Mouse (Mus musculus): ENCODE data around the gene Rassf10. TPM values are rescaled to one million over a fixed set of nuclear protein-coding genes. Genes with fewer than 3 reads are reported as not detected.
A peak's percentile ranks its signal among the peaks of the same experiment; 100 is the strongest.

Rassf10 gene
- 0.41 and 0.56 TPM in 2 replicates for polyA plus RNA-seq (2012; rRNA removed)

DNA sequence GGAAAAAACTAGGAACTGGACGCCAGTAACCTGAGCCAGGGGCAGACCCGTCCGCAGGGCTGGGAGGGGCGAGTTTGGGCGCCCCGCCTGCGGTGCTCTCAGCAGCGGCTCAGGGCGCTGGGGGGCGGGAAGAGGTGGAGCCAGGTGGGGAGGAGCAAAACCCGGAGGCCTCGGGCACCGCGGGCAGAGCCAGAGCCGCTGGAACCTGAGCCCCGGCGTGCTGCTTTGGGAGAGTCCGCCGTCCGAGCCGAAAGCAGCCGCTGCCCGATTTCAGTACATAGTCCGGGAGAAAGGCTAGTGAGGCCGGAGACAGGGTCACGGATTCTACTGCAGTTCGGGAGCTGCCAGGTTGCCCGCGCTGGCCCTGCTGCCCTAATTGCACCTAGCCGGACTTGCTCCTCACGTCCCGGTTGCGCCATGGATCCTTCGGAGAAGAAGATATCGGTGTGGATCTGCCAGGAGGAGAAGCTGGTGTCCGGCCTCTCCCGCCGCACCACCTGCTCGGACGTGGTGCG is at the start of gene Rassf10:
Gene Rassf10 (plus strand): TSS at position 186 of the 515 bp plus-strand sequence.
- no peak within 1 kb of the TSS for H3K27ac ChIP-seq (ENCODE audit: insufficient read depth, low read length)
- no peaks in the 10 kb centered on the region for H3K36me3 ChIP-seq (ENCODE audit: control insufficient read depth, insufficient read depth, low read length)
- DNase-seq (ENCODE audit: low read depth in 1 of 2, low spot score in 2 of 2): no peak
- H3K4me1 ChIP-seq (ENCODE audit: control insufficient read depth, insufficient read depth, insufficient read length): no peaks in the 10 kb centered on the region
- no peak for TF ChIP-seq POLR2A (IDR thresholded peaks at IDR 0.05; ENCODE audit: low read depth, low read length)
- no peak for TF ChIP-seq CTCF (IDR thresholded peaks at IDR 0.05; ENCODE audit: extremely low read depth, insufficient read depth, insufficient read length, insufficient replicate concordance)
- 3% methylated on average over 41 of the region's 41 CpGs for WGBS
- peak within 1 kb of the TSS; percentile 26; the same call in 1 of the 2 replicates for H3K4me3 ChIP-seq (ENCODE audit: extremely low read depth, insufficient read depth, insufficient read length)
- H3K27me3 ChIP-seq (ENCODE audit: control insufficient read depth, insufficient read depth, low read length): peaks cover 4% of the 10 kb centered on the region; the same call in 1 of the 2 replicates

DNA sequence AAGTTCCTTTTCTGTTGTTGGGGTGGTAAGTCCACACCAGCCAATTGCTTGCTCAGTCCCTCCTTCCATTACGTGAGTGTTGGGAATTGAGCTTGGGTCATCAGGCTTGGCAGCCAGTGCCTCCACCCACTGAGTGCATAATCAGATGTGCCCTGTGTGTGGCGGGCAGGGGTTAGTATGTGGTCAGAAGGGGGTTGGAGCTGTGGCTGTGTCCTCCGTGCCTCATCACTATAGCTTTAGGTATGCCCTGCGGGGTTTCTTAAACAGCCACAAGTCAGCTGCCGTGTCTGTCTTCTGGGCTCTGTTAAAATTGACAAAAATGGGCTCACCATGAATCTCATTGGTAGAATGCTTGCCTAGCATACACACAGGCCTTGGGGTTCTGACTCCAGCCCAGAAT is 46.9 kb upstream of the Rassf10 start:
- TF ChIP-seq CTCF (IDR thresholded peaks at IDR 0.05; ENCODE audit: extremely low read depth, insufficient read depth, insufficient read length, insufficient replicate concordance) (no peak), POLR2A (IDR thresholded peaks at IDR 0.05; ENCODE audit: low read depth, low read length) (no peak)
- Histone ChIP-seq H3K4me1 (ENCODE audit: control insufficient read depth, insufficient read depth, insufficient read length) (no peaks in the 10 kb centered on the region), H3K4me3 (ENCODE audit: extremely low read depth, insufficient read depth, insufficient read length) (no peak overlapping the region), H3K36me3 (ENCODE audit: control insufficient read depth, insufficient read depth, low read length) (no peaks in the 10 kb centered on the region), H3K27ac (ENCODE audit: insufficient read depth, low read length) (no peak overlapping the region), H3K27me3 (ENCODE audit: control insufficient read depth, insufficient read depth, low read length) (no peaks in the 10 kb centered on the region)
- DNase-seq (ENCODE audit: low read depth in 1 of 2, low spot score in 2 of 2): no peak
- 81% methylated on average over 5 of the region's 5 CpGs for WGBS

DNA sequence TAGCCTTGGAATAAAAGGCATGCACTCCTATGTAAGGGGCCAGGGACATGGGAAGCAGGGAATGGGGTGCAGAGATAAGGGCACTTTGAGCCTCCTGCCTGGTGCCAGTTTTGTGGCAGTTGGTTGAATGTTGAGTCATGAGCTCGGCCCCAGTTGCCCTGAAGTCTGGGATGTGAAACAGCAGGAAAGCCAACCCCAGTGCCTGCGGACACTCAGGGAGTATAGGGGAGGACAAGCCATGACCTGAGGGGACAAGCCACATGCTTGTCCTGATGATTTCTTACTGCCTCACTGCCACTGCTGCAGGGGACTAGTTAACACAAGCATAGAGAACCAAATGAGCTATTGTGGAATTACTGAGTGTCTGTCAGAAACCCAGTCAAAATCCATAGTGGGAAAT is 46.3 kb upstream of the Rassf10 start:
- H3K36me3 ChIP-seq (ENCODE audit: control insufficient read depth, insufficient read depth, low read length): no peaks in the 10 kb centered on the region
- WGBS: 77% methylated on average over 2 of the region's 2 CpGs
- no peak for TF ChIP-seq CTCF (IDR thresholded peaks at IDR 0.05; ENCODE audit: extremely low read depth, insufficient read depth, insufficient read length, insufficient replicate concordance)
- no peak for TF ChIP-seq POLR2A (IDR thresholded peaks at IDR 0.05; ENCODE audit: low read depth, low read length)
- H3K27ac ChIP-seq (ENCODE audit: insufficient read depth, low read length): no peak overlapping the region
- no peaks in the 10 kb centered on the region for H3K4me1 ChIP-seq (ENCODE audit: control insufficient read depth, insufficient read depth, insufficient read length)
- H3K27me3 ChIP-seq (ENCODE audit: control insufficient read depth, insufficient read depth, low read length): no peaks in the 10 kb centered on the region
- no peak for DNase-seq (ENCODE audit: low read depth in 1 of 2, low spot score in 2 of 2)
- H3K4me3 ChIP-seq (ENCODE audit: extremely low read depth, insufficient read depth, insufficient read length): no peak overlapping the region

- Histone ChIP-seq H3K27ac (ENCODE audit: insufficient read depth, low read length) (no peak overlapping the region), H3K36me3 (ENCODE audit: control insufficient read depth, insufficient read depth, low read length) (no peaks in the 10 kb centered on the region), H3K4me3 (ENCODE audit: extremely low read depth, insufficient read depth, insufficient read length) (no peak overlapping the region), H3K27me3 (ENCODE audit: control insufficient read depth, insufficient read depth, low read length) (no peaks in the 10 kb centered on the region), H3K4me1 (ENCODE audit: control insufficient read depth, insufficient read depth, insufficient read length) (no peaks in the 10 kb centered on the region)
- WGBS: 86% methylated on average over 10 of the region's 10 CpGs
- TF ChIP-seq CTCF (IDR thresholded peaks at IDR 0.05; ENCODE audit: extremely low read depth, insufficient read depth, insufficient read length, insufficient replicate concordance) (no peak), POLR2A (IDR thresholded peaks at IDR 0.05; ENCODE audit: low read depth, low read length) (no peak)
- no peak for DNase-seq (ENCODE audit: low read depth in 1 of 2, low spot score in 2 of 2)
Observed at GRCm38 (mm10) chr7:112909164-112909563, 44.6 kb upstream of the Rassf10 start.

DNA sequence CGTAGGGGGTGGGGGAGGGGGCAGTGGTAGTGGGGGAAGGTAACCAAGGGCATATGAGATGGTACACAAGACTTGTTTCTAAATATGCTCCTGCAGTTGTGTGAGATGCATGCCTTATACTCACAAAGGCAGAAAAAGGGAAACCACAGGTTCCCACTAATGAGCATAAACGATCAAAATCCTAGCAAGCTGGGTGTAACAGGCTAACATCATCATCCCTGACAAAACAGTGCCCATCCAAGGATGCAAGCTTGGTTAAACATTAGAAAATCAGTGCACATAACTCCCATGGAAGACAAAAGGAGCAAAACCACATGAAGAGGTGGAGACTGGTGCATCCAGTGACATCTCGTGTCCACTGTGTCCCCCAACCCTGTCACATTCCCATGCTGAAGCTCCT is 40.8 kb upstream of the Rassf10 start:
- TF ChIP-seq CTCF (IDR thresholded peaks at IDR 0.05; ENCODE audit: extremely low read depth, insufficient read depth, insufficient read length, insufficient replicate concordance): no peak
- TF ChIP-seq POLR2A (IDR thresholded peaks at IDR 0.05; ENCODE audit: low read depth, low read length): no peak
- Histone ChIP-seq H3K4me3 (ENCODE audit: extremely low read depth, insufficient read depth, insufficient read length) (no peak overlapping the region), H3K27me3 (ENCODE audit: control insufficient read depth, insufficient read depth, low read length) (no peaks in the 10 kb centered on the region), H3K36me3 (ENCODE audit: control insufficient read depth, insufficient read depth, low read length) (no peaks in the 10 kb centered on the region), H3K27ac (ENCODE audit: insufficient read depth, low read length) (no peak overlapping the region), H3K4me1 (ENCODE audit: control insufficient read depth, insufficient read depth, insufficient read length) (no peaks in the 10 kb centered on the region)
- no peak for DNase-seq (ENCODE audit: low read depth in 1 of 2, low spot score in 2 of 2)
- WGBS: 77% methylated on average over 3 of the region's 3 CpGs

DNA sequence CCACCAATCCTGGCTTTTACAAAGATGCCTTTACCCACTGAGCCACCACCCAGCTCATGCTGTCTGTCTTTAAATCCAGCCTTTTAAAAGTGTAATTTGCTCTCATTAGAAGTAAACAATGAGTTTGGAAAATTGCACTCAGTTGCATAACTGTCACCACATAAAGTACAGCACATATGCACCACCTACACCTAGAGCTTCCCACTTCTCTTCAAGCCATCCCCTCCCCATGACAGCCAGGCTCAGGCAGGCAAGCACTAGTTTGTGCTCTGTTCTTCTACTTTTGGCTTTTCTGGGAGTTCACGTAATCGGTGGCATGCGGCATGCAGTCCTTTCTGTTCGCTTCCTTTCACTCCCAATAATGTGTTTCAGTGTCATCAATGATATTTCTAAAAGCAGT is 38.2 kb upstream of the Rassf10 start:
- no peaks in the 10 kb centered on the region for H3K4me1 ChIP-seq (ENCODE audit: control insufficient read depth, insufficient read depth, insufficient read length)
- WGBS: 88% methylated on average over 4 of the region's 4 CpGs
- no peaks in the 10 kb centered on the region for H3K36me3 ChIP-seq (ENCODE audit: control insufficient read depth, insufficient read depth, low read length)
- H3K27me3 ChIP-seq (ENCODE audit: control insufficient read depth, insufficient read depth, low read length): no peaks in the 10 kb centered on the region
- DNase-seq (ENCODE audit: low read depth in 1 of 2, low spot score in 2 of 2): no peak
- TF ChIP-seq POLR2A (IDR thresholded peaks at IDR 0.05; ENCODE audit: low read depth, low read length) (no peak), CTCF (IDR thresholded peaks at IDR 0.05; ENCODE audit: extremely low read depth, insufficient read depth, insufficient read length, insufficient replicate concordance) (no peak)
- no peak overlapping the region for H3K27ac ChIP-seq (ENCODE audit: insufficient read depth, low read length)
- H3K4me3 ChIP-seq (ENCODE audit: extremely low read depth, insufficient read depth, insufficient read length): no peak overlapping the region

- 60% methylated on average over 10 of the region's 10 CpGs for WGBS
- TF ChIP-seq POLR2A (IDR thresholded peaks at IDR 0.05; ENCODE audit: low read depth, low read length) (no peak), CTCF (IDR thresholded peaks at IDR 0.05; ENCODE audit: extremely low read depth, insufficient read depth, insufficient read length, insufficient replicate concordance) (no peak)
- no peaks in the 10 kb centered on the region for H3K36me3 ChIP-seq (ENCODE audit: control insufficient read depth, insufficient read depth, low read length)
- no peak for DNase-seq (ENCODE audit: low read depth in 1 of 2, low spot score in 2 of 2)
- H3K27ac ChIP-seq (ENCODE audit: insufficient read depth, low read length): no peak overlapping the region
- no peaks in the 10 kb centered on the region for H3K27me3 ChIP-seq (ENCODE audit: control insufficient read depth, insufficient read depth, low read length)
- no peaks in the 10 kb centered on the region for H3K4me1 ChIP-seq (ENCODE audit: control insufficient read depth, insufficient read depth, insufficient read length)
- H3K4me3 ChIP-seq (ENCODE audit: extremely low read depth, insufficient read depth, insufficient read length): no peak overlapping the region
Observed at GRCm38 (mm10) chr7:112917613-112918278, 36.0 kb upstream of the Rassf10 start.
